Mouse (Mus musculus) brain, adult 2 months (tissue): ENCODE data around the gene Tdrd3.

ENCODE experiments used
- DNase-seq: peaks from one replicate; pipeline ENCODE4 v3.0.0; 2011; ENCODE audit warnings: low read depth, low spot score

Gene Tdrd3

DNA sequence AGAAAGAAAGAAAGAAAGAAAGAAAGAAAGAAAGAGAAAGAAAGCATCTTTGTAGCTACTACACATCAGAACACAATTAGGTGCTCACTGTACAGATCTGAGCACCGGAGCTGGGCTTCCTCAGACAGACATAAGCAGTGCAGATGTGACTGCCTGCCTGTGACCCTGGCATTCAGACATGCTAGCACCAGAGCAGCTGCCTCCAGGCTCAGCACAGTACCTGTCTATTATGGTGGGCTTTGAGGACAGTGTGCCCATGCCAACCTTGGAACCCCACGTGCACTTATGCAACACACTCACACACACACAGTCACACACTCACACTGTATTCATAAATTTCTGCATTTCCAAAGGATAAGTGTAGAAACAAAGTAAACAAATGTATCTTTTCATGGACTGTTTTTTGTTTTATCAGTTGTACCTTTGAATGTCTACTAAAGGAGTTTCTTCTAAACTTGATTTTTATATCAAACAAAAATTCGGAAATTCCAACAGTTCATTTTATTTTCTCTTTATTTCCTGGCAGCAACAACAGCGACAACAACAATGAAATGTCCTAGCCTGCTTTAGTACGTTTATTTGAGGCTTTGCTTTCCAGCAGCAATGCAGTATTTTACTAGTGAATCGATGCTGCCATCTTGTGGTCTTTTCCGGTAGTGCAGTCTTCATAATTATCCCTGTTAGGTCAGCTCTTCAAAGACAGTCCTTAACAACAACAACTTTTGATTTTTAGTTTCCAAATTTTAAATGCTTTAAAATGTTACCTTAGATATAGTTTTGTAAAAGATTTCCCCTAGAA, 35.4 kb downstream of the Tdrd3 start:
- DNase-seq = peak; percentile 86

DNA sequence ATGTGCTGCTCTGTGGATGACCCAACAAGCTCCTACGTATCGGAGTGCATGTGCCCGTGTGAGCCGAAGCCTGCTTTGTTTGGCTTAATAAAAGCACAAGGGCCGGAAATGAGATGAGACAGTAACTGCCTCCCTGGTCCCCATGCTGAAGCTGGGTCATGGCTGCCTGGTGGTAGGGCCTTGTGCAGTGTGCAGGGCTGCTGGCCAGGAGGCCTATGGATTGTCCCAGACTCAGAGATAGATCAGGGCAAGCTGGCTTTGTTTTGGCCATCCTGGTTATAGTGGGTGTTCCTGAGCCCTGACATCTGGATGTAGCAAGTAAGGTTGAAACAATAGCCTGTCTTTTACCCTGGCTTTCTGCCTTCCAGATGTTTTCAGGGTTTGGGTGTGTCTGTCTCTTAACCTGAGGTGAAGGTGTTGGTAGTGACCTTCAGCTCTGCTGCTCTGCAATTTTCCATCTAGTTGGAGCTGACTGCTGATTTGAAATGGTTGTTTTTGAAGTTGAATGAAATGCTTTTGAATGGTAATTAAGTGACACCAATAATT, 39.3 kb downstream of the Tdrd3 start:
- no peak for DNase-seq

DNA sequence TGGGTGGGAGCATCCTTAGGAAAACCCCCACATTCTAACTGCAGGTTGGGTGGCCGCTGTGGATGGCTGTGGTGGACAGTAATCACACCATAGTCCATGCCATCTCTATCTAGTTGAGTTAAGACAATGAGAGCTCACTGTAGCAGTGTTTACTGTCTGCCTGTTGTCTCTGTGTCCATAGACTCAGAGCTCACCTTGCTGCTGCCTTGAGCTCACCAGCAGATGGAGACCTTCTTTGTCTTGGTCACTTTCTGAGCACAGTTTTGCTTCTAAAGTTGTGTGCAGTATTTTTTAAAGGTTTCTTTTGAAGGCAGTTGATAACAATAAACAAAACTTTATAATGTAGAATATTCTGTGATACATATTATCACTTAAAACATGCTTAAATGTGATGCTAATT, 43.3 kb downstream of the Tdrd3 start:
- peak; percentile 18 for DNase-seq

DNA sequence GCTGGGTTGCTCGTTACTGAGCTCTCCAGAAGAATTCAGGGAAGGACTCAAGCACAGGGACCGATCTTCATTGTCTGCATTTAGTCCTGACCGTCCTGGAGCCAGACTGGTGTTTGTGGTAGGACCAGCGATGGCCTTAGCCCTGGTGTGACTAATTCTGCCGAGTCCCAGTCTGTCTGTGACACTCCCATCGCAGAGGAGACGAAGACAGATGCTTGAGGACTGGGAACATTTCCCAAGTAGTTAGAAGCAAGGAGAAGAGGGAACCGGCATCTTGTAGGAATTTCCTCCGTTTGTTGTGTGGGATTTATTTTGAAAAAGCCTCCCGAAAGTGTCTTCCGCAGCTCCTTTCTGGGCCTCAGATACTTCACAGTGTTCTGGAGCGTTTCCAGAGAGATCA, 45.1 kb downstream of the Tdrd3 start:
- peak; percentile 40 for DNase-seq

DNA sequence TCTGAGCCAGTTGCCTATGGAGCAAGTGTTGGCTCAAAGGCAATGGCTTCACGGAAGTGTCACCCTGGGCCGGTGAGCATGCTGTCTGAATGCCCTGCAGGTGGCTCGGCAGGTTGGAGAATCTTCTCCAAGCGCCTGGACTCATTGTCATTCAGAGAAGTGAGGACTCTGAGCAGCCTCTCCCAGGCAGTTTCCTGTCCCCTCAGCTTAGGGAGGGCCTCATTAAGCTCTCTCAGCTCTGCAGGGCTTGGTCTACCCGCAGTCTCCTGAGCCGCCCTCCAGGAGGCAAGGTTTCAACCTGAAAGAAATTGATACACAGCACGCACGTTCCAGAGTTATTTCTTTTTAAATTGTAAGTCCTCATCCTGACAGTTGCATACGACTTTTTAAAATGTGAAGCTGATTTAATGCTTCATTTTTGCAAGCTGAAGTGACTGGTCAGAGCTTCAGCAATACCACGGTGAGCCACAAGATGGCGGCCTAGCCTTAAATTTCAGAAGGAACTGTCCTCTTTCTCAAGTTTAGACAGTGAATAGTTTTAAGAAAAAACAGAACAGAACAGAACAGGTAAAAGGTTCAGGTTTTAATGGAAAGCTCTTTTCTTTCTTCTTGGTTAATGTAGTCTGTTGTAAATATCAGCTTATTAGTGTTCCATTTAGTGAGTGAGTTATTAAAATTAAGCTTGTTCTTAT, 47.7 kb downstream of the Tdrd3 start:
- peak; percentile 89 for DNase-seq

DNA sequence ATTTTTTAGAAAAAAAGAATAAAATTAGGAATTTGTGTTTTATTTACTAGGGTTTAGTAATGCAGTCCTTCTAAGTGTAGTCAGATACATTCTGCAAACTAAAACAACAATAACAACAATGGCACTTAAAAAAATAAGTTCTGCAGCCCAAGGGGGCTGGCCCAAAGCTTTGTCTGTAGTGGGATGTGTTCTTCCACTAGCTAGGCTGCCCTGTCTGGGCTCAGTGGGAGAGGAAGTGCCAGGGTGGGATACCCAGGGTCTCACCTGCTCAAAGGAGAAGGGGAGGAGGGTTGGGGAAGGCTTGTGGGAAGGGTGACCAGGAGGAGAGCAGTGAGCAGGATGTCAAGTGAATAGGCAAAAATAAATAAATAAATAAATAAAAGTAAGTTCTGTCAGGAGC, 48.2 kb downstream of the Tdrd3 start:
- no peak for DNase-seq

DNA sequence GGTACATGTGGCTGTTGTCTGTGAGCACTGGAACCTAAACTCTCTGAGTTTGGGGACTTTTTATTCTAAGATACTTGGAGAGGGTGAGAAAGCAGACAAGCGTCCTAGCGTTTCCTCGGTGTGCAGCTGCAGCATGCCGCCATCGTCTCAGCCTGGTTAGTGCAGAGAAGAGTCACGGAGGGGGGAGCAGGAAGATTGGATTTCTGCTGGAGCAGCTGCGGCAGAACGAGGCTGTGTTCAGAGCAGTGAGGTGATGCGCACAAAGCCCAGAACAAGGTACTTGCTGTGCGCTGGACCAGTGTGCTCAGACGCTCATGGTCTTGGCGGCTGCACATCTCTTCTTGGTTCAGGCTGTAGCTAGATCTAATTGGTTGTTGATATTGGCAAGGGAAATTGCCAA, 51.1 kb downstream of the Tdrd3 start:
- peak; percentile 49 for DNase-seq

DNA sequence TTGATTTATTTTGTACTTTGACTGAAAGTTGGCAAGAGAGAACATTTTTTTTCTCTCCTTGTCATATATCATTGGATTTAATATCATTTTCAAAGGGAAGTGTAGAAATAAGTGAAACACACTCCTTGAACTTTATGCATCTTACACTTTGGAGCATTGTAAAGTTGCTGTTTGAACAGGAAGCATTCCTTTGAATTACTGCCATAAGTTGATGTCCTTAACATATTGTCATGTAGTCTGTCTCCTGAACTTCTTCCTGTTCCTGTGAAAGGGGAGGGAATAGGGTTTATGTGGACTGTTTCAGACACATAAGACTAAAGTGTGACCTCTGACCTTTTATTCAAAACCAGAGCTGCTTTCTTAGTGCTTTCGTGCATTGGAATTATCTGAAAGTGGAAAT, 55.1 kb downstream of the Tdrd3 start:
- no peak for DNase-seq

DNA sequence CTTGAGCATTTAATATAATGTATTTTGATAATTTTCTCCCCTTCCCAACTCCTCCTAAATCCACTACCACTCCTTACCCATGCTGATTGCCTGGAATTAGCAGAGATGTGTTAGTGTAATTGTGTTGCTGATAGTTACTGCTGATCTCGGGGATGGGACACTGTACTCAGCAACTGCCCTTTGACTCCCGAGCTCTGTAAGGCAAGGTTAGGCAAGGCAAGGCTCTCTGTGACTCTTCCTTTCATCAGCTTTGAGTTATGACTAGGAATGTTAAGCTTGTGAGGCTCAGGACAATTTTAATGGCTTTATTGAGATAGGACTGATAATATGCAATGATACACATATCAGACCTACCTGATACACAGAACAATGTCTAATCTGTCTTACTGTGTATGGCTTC, 56.3 kb downstream of the Tdrd3 start:
- no peak for DNase-seq

DNA sequence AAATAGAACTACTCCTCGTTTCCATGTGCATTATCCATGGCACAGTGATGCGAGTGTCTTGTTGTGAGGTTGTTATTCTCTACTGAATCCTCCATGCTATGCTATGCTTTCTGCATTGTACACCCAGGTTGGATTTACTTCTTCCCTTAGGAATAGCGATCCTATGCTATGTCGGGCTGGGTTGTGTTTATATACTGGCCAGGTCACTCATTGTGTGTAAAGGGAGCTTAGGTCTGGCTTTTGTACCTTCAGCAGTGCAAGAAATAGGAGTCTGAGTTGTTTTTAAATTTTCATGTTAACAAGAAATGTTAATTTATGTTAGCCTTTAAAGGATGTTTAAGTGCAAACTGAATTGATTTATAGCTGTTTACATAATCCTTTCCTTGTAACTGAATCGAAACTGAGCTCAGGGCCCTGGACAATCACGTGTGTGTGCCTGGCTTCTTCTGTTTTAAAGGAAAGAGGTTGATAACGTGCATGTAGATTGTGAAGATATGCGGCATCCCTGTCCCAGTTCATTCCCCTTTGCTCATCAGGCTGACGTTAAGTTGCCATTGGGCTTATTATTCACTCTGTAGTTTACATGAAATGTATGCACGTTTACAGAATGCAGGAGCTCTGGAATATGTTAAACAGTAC, 59.4 kb downstream of the Tdrd3 start:
- no peak for DNase-seq

DNA sequence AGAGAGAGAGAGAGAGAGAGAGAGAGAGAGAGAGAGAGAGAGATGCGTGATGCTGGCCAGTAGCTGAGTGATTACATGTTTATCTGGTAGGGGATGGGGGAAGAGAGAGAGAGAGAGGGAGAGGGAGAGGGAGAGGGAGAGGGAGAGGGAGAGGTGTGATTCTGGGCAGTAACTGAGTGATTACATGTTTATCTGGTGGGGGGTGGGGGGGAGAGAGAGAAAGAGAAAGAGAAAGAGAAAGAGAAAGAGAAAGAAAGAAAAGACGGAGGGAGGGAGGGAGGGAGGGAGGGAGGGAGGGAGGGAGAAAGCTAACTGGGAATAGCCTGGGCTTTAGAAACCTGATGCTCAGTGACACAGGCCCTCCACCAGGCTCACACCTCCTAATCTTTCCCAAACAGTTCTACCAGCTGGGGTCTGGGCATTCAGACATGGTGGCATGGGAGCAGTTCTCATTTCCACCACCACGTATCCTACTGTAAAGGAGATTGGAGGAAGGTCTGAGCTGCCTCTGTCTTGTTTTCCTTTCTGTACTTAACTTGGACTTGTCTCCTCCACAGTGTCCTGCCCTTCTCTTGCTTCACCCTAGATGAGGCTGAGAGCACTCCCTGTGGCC, 62.0 kb downstream of the Tdrd3 start:
- DNase-seq = no peak

DNA sequence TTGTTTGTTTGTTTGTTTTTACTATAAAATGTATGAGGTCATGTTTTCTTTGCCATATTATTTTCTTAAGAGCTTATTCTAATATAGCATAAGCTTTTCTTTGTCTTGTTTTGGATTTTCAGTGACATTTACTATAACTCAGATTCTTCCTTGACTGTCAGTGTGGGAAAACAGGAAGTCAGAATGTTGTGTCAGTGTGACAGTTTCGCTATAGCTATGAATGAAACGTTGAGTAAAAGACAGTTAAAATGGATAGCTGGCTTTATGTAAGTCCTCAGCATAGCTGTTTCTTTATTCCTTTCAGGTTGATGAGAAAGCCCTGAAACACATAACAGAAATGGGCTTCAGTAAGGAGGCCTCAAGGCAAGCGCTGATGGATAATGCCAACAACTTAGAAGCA, 69.4 kb downstream of the Tdrd3 start:
- no peak for DNase-seq

DNA sequence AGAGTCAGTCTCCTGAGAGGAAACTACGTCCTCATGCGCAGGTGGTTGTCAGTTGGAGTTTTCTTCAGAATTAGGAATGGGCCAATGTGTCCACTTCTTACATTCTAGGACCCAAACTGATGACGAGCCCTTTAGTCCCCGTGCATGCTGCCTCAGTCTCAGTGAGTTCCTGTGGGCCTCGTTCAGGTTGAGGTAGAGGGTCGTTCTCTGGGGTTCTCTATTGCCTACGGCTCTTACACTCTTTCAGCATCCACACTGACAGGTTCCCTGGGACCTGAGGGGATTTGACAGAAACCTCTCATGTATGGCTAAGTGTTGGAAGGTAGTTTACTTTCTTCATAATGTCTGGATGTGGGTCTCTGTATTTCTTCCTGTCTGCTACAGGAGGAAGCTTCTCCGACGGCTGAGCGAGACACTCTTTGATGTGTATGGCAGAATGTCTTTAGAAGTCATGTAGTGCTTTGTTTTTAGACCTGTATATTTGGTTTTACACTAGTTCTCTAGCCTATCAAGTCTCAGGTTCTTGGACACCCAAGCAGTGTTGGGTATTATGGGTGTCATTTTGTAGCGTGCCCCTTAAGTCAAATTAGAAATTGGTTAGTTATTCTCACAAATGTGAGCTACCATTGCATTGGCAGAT, 81.6 kb downstream of the Tdrd3 start:
- DNase-seq = no peak

DNA sequence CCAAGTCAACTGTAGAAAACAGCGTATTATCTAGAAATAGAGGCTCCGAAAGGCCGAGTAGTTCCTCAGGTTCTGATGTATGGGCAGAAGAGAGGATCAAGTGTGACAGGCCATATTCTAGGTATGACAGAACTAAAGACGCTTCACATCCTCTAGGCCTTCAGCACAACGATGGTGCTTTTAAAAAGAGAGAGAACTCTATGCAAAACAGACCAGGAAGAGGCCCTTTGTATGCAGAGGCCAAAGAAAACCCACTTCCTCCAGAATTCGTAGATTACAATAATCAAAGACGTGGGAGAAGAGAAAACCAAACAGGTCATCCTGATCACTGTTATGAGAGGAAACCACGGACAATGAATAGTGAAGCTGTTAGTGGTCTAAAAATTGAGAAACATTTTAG, 89.5 kb downstream of the Tdrd3 start:
- no peak for DNase-seq

DNA sequence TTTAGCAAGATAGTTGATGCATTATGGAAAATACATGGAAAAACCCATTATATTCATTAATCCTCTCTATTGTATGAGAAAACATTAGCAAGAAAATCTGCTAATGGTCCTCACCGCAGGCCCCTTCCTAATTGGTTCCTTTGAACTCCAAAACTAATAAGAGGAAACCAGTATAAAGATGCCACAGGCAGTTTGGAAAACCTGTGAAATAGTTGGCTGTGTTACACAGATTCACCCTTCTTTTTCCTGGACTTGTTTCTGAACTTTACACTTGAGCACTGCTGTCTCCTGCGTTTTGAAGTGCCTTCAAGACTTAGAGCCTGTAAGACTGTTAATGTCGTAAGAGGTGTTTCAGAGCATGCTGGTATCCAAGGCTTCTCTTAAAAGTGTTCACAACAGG, 98.8 kb downstream of the Tdrd3 start:
- no peak for DNase-seq

DNA sequence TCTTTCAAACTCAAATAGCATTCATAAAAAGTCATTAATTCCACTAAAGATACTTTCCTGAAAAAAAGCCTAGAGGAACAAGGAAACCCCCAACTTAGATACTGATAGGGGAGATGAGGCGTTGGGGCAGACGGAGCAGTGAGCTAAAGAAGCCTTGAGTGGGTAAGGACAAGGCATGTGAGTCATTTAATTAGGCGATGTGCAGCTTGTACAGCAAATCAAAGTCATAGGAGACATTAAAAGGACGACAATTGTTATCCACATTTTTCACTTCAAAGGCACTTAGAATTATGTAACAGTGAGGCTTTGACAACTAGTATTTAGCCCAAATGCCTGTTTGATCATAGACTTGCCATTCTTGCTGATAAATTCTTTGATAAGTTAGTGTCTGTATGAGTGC, 100.9 kb downstream of the Tdrd3 start:
- peak; percentile 51 for DNase-seq

DNA sequence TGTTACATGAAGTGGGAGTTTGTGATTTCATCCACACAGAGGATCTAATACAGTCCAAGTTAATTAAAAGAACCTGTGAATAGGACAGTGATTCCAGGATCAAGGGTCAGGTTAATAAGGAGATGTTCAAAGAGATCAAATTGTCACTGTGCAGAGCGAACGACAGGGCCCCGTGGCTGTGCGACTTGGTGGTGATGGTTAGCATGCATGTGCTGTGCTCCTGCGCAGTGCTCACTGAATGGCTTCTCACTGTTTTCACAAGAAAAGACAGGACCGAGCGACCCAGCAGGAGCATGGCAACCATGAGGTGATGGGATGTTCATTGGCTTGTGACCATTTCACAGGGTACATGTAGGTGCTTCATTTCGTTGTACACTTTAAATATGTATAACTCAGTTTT, 115.4 kb downstream of the Tdrd3 start:
- no peak for DNase-seq

DNA sequence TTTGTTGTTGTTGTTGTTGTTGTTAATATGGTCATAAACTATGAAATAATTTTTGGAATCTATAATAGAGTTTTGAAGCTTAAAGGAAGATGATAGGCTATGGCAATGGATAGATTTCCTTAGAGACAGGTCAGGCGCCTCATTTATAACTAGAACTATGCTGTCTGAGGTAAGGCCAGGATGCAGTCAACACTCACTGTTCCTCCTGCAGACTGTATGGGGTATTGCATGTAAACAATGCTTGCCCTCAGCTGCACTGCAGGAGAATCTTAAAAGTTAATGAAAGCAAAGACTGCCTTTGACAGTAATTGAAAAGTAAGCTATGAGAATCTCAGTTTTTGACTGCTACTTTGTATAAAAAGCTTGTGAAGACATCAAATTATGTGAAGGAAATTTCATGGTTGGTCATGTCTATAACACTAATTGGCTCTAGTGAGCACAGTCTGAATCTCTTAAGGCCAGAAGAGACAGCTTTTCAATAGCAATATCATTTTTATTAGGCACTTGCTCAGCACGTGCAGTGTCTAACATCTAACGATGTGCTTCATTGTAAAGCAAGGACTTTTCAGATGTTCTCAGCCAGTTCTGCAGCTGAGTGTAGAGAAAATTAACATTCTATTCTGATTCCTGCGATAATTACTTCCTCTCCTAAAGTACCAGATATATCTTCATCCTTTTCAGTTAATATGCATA, 120.8 kb downstream of the Tdrd3 start:
- DNase-seq = no peak

DNA sequence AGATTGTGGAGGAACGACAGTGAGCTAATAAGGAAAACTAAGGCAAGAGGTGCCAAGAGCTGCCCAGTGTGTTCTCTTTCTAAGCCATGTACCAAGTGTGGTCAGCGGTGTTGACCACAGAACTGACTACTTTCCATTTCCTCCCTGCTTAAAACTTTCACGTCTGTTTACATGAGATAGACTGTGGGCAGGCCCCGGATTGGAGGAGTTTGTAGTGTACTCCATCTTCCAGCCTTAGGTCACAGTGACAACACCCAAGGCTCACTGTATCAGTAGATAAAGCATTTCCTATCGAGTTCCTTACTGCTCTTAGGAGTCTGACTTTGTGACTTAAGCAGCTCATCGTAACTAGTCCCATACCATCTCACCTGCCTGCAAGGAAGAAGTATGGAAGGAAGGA, 133.5 kb downstream of the Tdrd3 start:
- no peak for DNase-seq

DNA sequence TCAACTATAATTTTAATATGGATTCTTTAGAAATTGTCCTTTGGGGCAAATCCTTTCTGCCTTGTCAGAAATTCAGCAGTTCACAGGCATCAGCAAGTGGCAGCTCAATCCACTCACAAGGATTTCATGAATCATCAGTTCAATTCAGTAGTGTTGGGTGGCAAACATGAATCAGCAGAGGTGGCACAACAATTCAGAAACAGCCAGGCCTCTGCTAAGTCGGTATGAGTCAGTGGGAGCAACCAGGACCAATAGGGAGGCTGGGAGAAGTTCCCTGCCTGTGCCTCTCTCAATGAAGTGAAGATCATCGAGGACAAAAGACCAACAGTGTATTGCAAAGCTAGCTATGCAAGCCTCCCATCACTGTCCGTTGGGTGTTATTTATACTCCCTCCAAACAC, 135.8 kb downstream of the Tdrd3 start:
- DNase-seq = peak; percentile 69

DNA sequence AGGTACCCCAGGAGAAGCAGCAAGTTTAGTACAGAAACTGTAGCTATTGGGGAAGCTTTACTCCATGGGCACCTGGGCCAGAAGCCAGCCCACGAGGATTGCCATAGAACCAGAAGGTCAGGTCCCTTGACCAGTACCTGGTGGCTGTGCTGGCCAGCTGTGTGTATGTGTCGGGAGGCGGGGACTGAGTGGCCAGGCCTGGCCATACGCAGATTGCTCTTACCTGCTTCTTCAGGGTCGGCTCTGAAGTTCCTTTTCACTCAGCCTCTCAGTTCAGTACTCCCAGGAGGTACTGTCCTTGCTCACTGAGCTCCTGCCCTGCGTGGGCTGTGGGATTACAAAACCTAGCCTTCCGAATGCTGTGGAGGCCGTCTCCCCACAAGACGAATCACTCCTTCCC, 147.4 kb downstream of the Tdrd3 start:
- no peak for DNase-seq
